Mouse (Mus musculus) right cerebral cortex, postnatal 10 days (tissue): ENCODE data around the gene Myh3.
A peak's percentile ranks its signal among the peaks of the same experiment; 100 is the strongest.

ENCODE experiments used
- DNase-seq, 2 experiments: peaks; one replicate each; pipeline ENCODE4 v3.0.0; 2021; ENCODE audit warnings: low spot score in 2 of 2

The Myh3 gene

GRCm38 (mm10) chr11:67078000-67078399, at the start of gene Myh3:
TSS of gene Myh3 (plus strand) at chr11:67078300.
- DNase-seq: no peak

- DNase-seq: peak in 1 of 2 experiments; percentile 27
Observed at GRCm38 (mm10) chr11:67030904-67031602, 47.0 kb upstream of the Myh3 start.

- DNase-seq: no peak
Observed at GRCm38 (mm10) chr11:67031603-67031915, 46.5 kb upstream of the Myh3 start.

- no peak for DNase-seq
Observed at GRCm38 (mm10) chr11:67034775-67035485, 43.2 kb upstream of the Myh3 start.

- no peak for DNase-seq
Observed at GRCm38 (mm10) chr11:67036229-67036628, 41.9 kb upstream of the Myh3 start.

GRCm38 (mm10) chr11:67036892-67037291, 41.2 kb upstream of the Myh3 start:
- no peak for DNase-seq

- no peak for DNase-seq
Observed at GRCm38 (mm10) chr11:67039799-67040198, 38.3 kb upstream of the Myh3 start.

- DNase-seq: no peak
Observed at GRCm38 (mm10) chr11:67040483-67040882, 37.6 kb upstream of the Myh3 start.

- DNase-seq: no peak
Observed at GRCm38 (mm10) chr11:67043007-67043406, 35.1 kb upstream of the Myh3 start.

- DNase-seq: no peak
Observed at GRCm38 (mm10) chr11:67044959-67045358, 33.1 kb upstream of the Myh3 start.

- DNase-seq: no peak
Observed at GRCm38 (mm10) chr11:67047199-67047598, 30.9 kb upstream of the Myh3 start.

- no peak for DNase-seq
Observed at GRCm38 (mm10) chr11:67048496-67048895, 29.6 kb upstream of the Myh3 start.

GRCm38 (mm10) chr11:67049256-67049655, 28.8 kb upstream of the Myh3 start:
- DNase-seq: no peak

GRCm38 (mm10) chr11:67051676-67052320, 26.3 kb upstream of the Myh3 start:
- DNase-seq: no peak

GRCm38 (mm10) chr11:67052321-67052952, 25.7 kb upstream of the Myh3 start, which contains the start of the genes Adprm and Sco1:
TSS of gene Adprm (minus strand) at chr11:67052594.
TSS of gene Sco1 (plus strand) at chr11:67052670.
- DNase-seq: peak; percentile 92 to 93

GRCm38 (mm10) chr11:67054754-67055365, 23.2 kb upstream of the Myh3 start:
- DNase-seq: no peak

GRCm38 (mm10) chr11:67061311-67061710, 16.8 kb upstream of the Myh3 start:
- DNase-seq: no peak

GRCm38 (mm10) chr11:67062726-67063125, 15.4 kb upstream of the Myh3 start:
- peak in 1 of 2 experiments; percentile 48 for DNase-seq

- no peak for DNase-seq
Observed at GRCm38 (mm10) chr11:67067741-67068140, 10.4 kb upstream of the Myh3 start.

- DNase-seq: no peak
Observed at GRCm38 (mm10) chr11:67072615-67073130, 5.4 kb upstream of the Myh3 start.

- no peak for DNase-seq
Observed at GRCm38 (mm10) chr11:67075036-67075435, 3.1 kb upstream of the Myh3 start.

- no peak for DNase-seq
Observed at GRCm38 (mm10) chr11:67076781-67077180, 1.3 kb upstream of the Myh3 start.
